Mouse (Mus musculus) CH12.LX (cell line): ENCODE results near the gene Dlg2. TPM values are rescaled to one million over a fixed set of nuclear protein-coding genes. Genes with fewer than 3 reads are reported as not detected.

Experiments used
- DNase-seq: peaks from one replicate; pipeline ENCODE4 v3.0.0-alpha.2; 2013; ENCODE audit errors: extremely low read depth
- H3K27ac ChIP-seq: 2 replicates; pipeline ENCODE4 v1.5.1; 2012; ENCODE audit warnings: low read depth, mild to moderate bottlenecking, control low read depth, moderate library complexity; ENCODE audit not compliant: insufficient read depth
- H3K27me3 ChIP-seq: replicated peaks from 2 replicates; pipeline ENCODE3; 2012; ENCODE audit warnings: inconsistent platforms
- H3K36me3 ChIP-seq, 2 experiments: replicated peaks in 1 of 2; 2 replicates each; pipeline versions ENCODE3 to v1.6.1; 2012; ENCODE audit warnings: inconsistent platforms in 1 of 2, low read length in 1 of 2, mild to moderate bottlenecking in 1 of 2, mixed read lengths in 1 of 2, moderate library complexity in 1 of 2; ENCODE audit not compliant: control insufficient read depth in 1 of 2, insufficient read depth in 1 of 2
- H3K4me1 ChIP-seq, 2 experiments: 2 replicates each; pipeline ENCODE4 v1.6.1; 2012; ENCODE audit warnings: inconsistent platforms in 1 of 2, moderate library complexity in 1 of 2; ENCODE audit not compliant: insufficient read depth in 2 of 2, control insufficient read depth in 1 of 2
- H3K4me2 ChIP-seq: 2 replicates; pipeline ENCODE4 v1.6.1; 2012; ENCODE audit warnings: low read depth, mild to moderate bottlenecking, control low read depth; ENCODE audit not compliant: poor library complexity, insufficient read depth, severe bottlenecking
- H3K4me3 ChIP-seq, 3 experiments: fragments of 150-350 bp in 1 of 3; sonication (generic) in 1 of 3; replicated peaks in 1 of 3; 2 replicates each; pipeline versions ENCODE3 to v1.5.1; 2011 to 2012; ENCODE audit warnings: low read depth in 2 of 3, low read length in 2 of 3, mild to moderate bottlenecking in 2 of 3, moderate library complexity in 2 of 3, control low read depth in 1 of 3, improper control_type of control experiment in 1 of 3, inconsistent platforms in 1 of 3, mixed read lengths in 1 of 3; ENCODE audit not compliant: poor library complexity in 1 of 3
- H3K79me2 ChIP-seq: replicated peaks from 2 replicates; pipeline ENCODE4 v1.6.1; 2012; ENCODE audit warnings: mild to moderate bottlenecking, moderate library complexity; ENCODE audit not compliant: control insufficient read depth, poor library complexity, insufficient read depth, severe bottlenecking; ENCODE audit errors: extremely low read depth
- H3K9ac ChIP-seq: 2 replicates; pipeline ENCODE4 v1.6.1; 2012; ENCODE audit warnings: low read depth, mild to moderate bottlenecking, control low read depth, moderate library complexity; ENCODE audit not compliant: insufficient read depth
- H3K9me3 ChIP-seq: replicated peaks from 2 replicates; pipeline ENCODE3; 2012; ENCODE audit warnings: low read length, inconsistent platforms, mixed read lengths
- BHLHE40 ChIP-seq: IDR thresholded peaks from 2 replicates; pipeline ENCODE4 v1.6.1; 2011; ENCODE audit warnings: mild to moderate bottlenecking, low read depth, low read length, improper control_type of control experiment
- CHD2 ChIP-seq: IDR thresholded peaks from 2 replicates; pipeline ENCODE4 v1.6.1; 2011; ENCODE audit warnings: low read length, improper control_type of control experiment
- E2F4 ChIP-seq: IDR thresholded peaks from 2 replicates; pipeline ENCODE4 v1.6.1; 2011; ENCODE audit warnings: low read depth, low read length, improper control_type of control experiment; ENCODE audit not compliant: insufficient replicate concordance
- ETS1 ChIP-seq: conservative IDR thresholded peaks from 2 replicates; pipeline ENCODE4 v1.6.1; 2012; ENCODE audit warnings: low read depth, mild to moderate bottlenecking, inconsistent platforms, low read length, improper control_type of control experiment, moderate library complexity
- HCFC1 ChIP-seq: IDR thresholded peaks from 2 replicates; pipeline ENCODE4 v1.6.1; 2012; ENCODE audit warnings: low read depth, mild to moderate bottlenecking, inconsistent platforms, low read length, improper control_type of control experiment
- IRF4 ChIP-seq: IDR thresholded peaks from 2 replicates; pipeline ENCODE4 v1.6.1; 2014; ENCODE audit warnings: low read depth, mild to moderate bottlenecking, inconsistent platforms, low read length, improper control_type of control experiment
- JUND ChIP-seq: conservative IDR thresholded peaks from 2 replicates; pipeline ENCODE4 v1.6.1; 2011; ENCODE audit warnings: low read depth, low read length, improper control_type of control experiment
- KAT2A ChIP-seq: IDR thresholded peaks from 2 replicates; pipeline ENCODE4 v1.6.1; 2012; ENCODE audit warnings: low read length, improper control_type of control experiment, inconsistent platforms; ENCODE audit not compliant: insufficient replicate concordance
- MAX ChIP-seq: IDR thresholded peaks from 2 replicates; pipeline ENCODE4 v1.6.1; 2011; ENCODE audit warnings: low read length, improper control_type of control experiment
- MAZ ChIP-seq: IDR thresholded peaks from 2 replicates; pipeline ENCODE4 v1.6.1; 2012; ENCODE audit warnings: low read depth, mild to moderate bottlenecking, inconsistent platforms, low read length, improper control_type of control experiment, moderate library complexity
- MYC ChIP-seq: IDR thresholded peaks from 2 replicates; pipeline ENCODE4 v1.6.1; 2011; ENCODE audit warnings: low read depth, mild to moderate bottlenecking, improper control_type of control experiment, low read length
- NELFE ChIP-seq: IDR thresholded peaks from 2 replicates; pipeline ENCODE4 v1.6.1; 2011; ENCODE audit warnings: low read depth, low read length, improper control_type of control experiment
- NRF1 ChIP-seq: IDR thresholded peaks from 2 replicates; pipeline ENCODE4 v1.6.1; 2014; ENCODE audit warnings: low read depth, mild to moderate bottlenecking, inconsistent platforms, low read length, improper control_type of control experiment, moderate library complexity
- PAX5 ChIP-seq: IDR thresholded peaks from 2 replicates; pipeline ENCODE4 v1.6.1; 2012; ENCODE audit warnings: low read length, inconsistent platforms, mixed read lengths
- POLR2A ChIP-seq: IDR thresholded peaks from 2 replicates; pipeline ENCODE4 v1.6.1; 2011; ENCODE audit warnings: low read depth, mild to moderate bottlenecking, improper control_type of control experiment, low read length
- POLR2AphosphoS2 ChIP-seq: IDR thresholded peaks from 2 replicates; pipeline ENCODE4 v1.6.1; 2011; ENCODE audit warnings: low read depth, low read length, improper control_type of control experiment
- RCOR1 ChIP-seq: conservative IDR thresholded peaks from 2 replicates; pipeline ENCODE4 v1.6.1; 2012; ENCODE audit warnings: low read depth, mild to moderate bottlenecking, inconsistent platforms, low read length, improper control_type of control experiment
- SMC3 ChIP-seq: IDR thresholded peaks from 2 replicates; pipeline ENCODE4 v1.6.1; 2011; ENCODE audit warnings: low read depth, low read length, improper control_type of control experiment
- TBP ChIP-seq: conservative IDR thresholded peaks from 2 replicates; pipeline ENCODE4 v1.6.1; 2011; ENCODE audit warnings: low read depth, low read length, improper control_type of control experiment
- TCF12 ChIP-seq: IDR thresholded peaks from 2 replicates; pipeline ENCODE4 v1.6.1; 2014; ENCODE audit warnings: low read depth, mild to moderate bottlenecking, inconsistent platforms, low read length, improper control_type of control experiment
- UBTF ChIP-seq: IDR thresholded peaks from 2 replicates; pipeline ENCODE4 v1.6.1; 2012; ENCODE audit warnings: low read depth, mild to moderate bottlenecking, inconsistent platforms, low read length, improper control_type of control experiment, moderate library complexity
- USF1 ChIP-seq: IDR thresholded peaks from 2 replicates; pipeline ENCODE4 v1.6.1; 2014; ENCODE audit warnings: low read depth, mild to moderate bottlenecking, inconsistent platforms, low read length, improper control_type of control experiment
- USF2 ChIP-seq: conservative IDR thresholded peaks from 2 replicates; pipeline ENCODE4 v1.6.1; 2011; ENCODE audit warnings: low read depth, low read length, improper control_type of control experiment
- ZC3H11A ChIP-seq: IDR thresholded peaks from 2 replicates; pipeline ENCODE4 v1.6.1; 2012; ENCODE audit warnings: low read depth, mild to moderate bottlenecking, inconsistent platforms, low read length, improper control_type of control experiment
- ZKSCAN1 ChIP-seq: IDR thresholded peaks from 2 replicates; pipeline ENCODE4 v1.6.1; 2012; ENCODE audit warnings: low read depth, inconsistent platforms, low read length, improper control_type of control experiment, borderline replicate concordance
- ZMIZ1 ChIP-seq: IDR thresholded peaks from 2 replicates; pipeline ENCODE4 v1.6.1; 2012; ENCODE audit warnings: low read depth, mild to moderate bottlenecking, inconsistent platforms, low read length, improper control_type of control experiment
- dilution Hi-C: fragments of 300-500 bp; cut with MboI; formaldehyde crosslinking; loops from 2 replicates; pipeline ENCODE4 v1.14.3; 2020; ENCODE audit warnings: low sequenced_read_pairs; ENCODE audit not compliant: extremely low pct_unique_long_range_greater_than_20kb, extremely low pct_ligation_motif_present
- in situ Hi-C: fragments of 300-500 bp; cut with MboI; formaldehyde crosslinking; loops from 3 replicates; pipeline ENCODE4 v1.14.3; 2019; ENCODE audit warnings: low sequenced_read_pairs, low pct_ligation_motif_present, low pct_unique_long_range_greater_than_20kb, mixed read lengths
- polyA plus RNA-seq: library from polyadenylated mRNA; unstranded; fragments of >175 nt; gene quantifications from 2 replicates; pipeline ENCODE4 v1.2.1, GENCODE M21; 2012; ENCODE audit warnings: low read depth; ENCODE audit not compliant: insufficient read length
- total RNA-seq, 2 experiments: library from RNA; depleted of rRNA; stranded (reverse); fragments of 300-350 nt in 1 of 2; fragments of >200 nt in 1 of 2; gene quantifications; 2 replicates each; pipeline ENCODE4 v1.2.3; 2012 to 2014

Gene Dlg2
- total and polyA plus RNA-seq, 3 experiments = 0.36 TPM; not detected in 2

- in situ Hi-C loops = no loop called here
- H3K9ac ChIP-seq = no peak overlapping the region
- H3K27me3 ChIP-seq = no peaks in the 10 kb centered on the region
- no peak for DNase-seq
- no peak for TF ChIP-seq ETS1
- TF ChIP-seq BHLHE40 = no peak
- TF ChIP-seq POLR2A = no peak
- no peak for TF ChIP-seq RCOR1
- TF ChIP-seq SMC3 = no peak
- no peak for TF ChIP-seq HCFC1
- no peak for TF ChIP-seq ZMIZ1
- TF ChIP-seq IRF4 = no peak
- TF ChIP-seq CHD2 = no peak
- TF ChIP-seq MAX = no peak
- TF ChIP-seq POLR2AphosphoS2 = no peak
- no peak for TF ChIP-seq TBP
- no peak for TF ChIP-seq MYC
- no peak for TF ChIP-seq NRF1
- no peak for TF ChIP-seq TCF12
- TF ChIP-seq KAT2A = no peak
- TF ChIP-seq ZKSCAN1 = no peak
- no peak for TF ChIP-seq UBTF
- TF ChIP-seq USF1 = no peak
- TF ChIP-seq USF2 = no peak
- TF ChIP-seq, all 38 proteins: peak for 0
- Histone ChIP-seq H3K4me1 (no peaks in the 10 kb centered on the region), H3K9me3 (no peaks in the 10 kb centered on the region), H3K4me3 (no peak overlapping the region), H3K4me2 (no peak overlapping the region), H3K36me3 (no peaks in the 10 kb centered on the region), H3K27ac (no peak overlapping the region), H3K79me2 (no peaks in the 10 kb centered on the region)
- dilution Hi-C loops = no loop called here
These were observed 956.1 kb downstream of the Dlg2 start for GRCm38 (mm10) chr7:91432563-91432962.

DNA sequence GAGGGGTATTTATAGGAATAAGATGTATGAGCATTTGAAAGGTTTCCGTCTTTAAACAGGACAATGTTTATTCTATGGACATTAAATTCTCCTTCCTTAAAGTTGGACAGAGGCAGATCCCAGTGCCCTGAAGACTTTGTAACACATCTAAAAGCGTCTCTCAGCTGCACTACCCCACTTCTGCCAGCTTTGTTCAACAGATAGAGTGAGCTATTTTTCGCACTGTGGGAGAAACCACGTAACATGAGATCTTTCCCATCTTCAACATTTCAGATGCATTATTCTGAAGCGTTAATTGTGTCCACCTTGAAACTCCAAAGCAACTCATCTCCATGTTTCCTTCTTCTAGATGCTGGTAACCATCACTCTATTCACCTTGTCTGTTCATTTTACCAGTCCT is 958.3 kb downstream of the Dlg2 start:
- Histone ChIP-seq H3K36me3 (no peaks in the 10 kb centered on the region), H3K27ac (no peak overlapping the region), H3K4me1 (no peaks in the 10 kb centered on the region), H3K4me3 (no peak overlapping the region), H3K4me2 (no peak overlapping the region), H3K9ac (no peak overlapping the region), H3K9me3 (no peaks in the 10 kb centered on the region)
- dilution Hi-C loops = no loop called here
- no peak for DNase-seq
- in situ Hi-C loops = no loop called here
- no peak for TF ChIP-seq NELFE
- TF ChIP-seq E2F4 = no peak
- no peak for TF ChIP-seq MAX
- no peak for TF ChIP-seq MAZ
- no peak for TF ChIP-seq ZC3H11A
- no peak for TF ChIP-seq HCFC1
- TF ChIP-seq PAX5 = no peak
- no peak for TF ChIP-seq KAT2A
- no peak for TF ChIP-seq USF2
- no peak for TF ChIP-seq RCOR1
- no peak for TF ChIP-seq JUND
- TF ChIP-seq, all 38 proteins: peak for 0
- Histone ChIP-seq H3K27me3 (no peaks in the 10 kb centered on the region), H3K79me2 (no peaks in the 10 kb centered on the region)
